8 mouse cellular contexts compared by ENCODE assay signal in the genomic region with DNA sequence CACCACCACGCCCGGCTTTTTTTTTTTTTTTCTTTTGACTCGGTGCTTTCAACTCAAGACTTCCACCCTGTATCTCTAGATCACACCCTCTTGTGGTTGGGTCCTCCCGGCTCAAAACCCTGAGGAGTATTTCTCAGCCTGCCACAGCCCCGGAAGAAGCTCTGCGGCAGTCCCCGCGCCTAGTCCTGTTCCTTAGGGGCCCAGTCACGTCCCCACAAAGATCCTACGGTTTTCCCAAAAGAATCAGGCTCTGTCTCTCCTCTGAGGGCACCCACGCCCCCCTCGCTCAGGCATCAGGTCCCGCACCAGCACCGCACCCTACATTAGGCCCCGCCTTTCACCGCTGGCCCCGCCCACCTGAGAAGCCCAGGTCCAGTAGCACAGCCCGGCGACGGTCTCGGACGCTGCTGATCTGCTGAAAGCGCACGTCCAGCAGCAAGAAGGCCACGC. TPM values are rescaled to one million over a fixed set of nuclear protein-coding genes. Genes with fewer than 3 reads are reported as not detected.
A peak's percentile ranks its signal among the peaks of the same experiment; 100 is the strongest.
DNase-seq lines count a peak whose midpoint lies in the region; ATAC-seq lines count a peak whose summit lies in the region.

No protein-coding gene starts in this region.

- peaks cover 6% of the 10 kb centered on the region for H3K36me3 ChIP-seq in heart, embryonic 12.5 days
- H3K36me3 ChIP-seq in macrophage (ENCODE audit: inconsistent target): 0 out of 2 replicates have a peak, but pooled peaks cover under 1% of the 10 kb centered on the region

- H3K9me3 ChIP-seq in heart, embryonic 12.5 days (replicated peaks): no peaks in the 10 kb centered on the region

- peak overlapping the region; percentile 30; the same call in 1 of the 2 replicates for H3K9ac ChIP-seq in heart, embryonic 12.5 days

- peak; percentile 67 for ATAC-seq in heart, embryonic 12.5 days (ENCODE audit: insufficient number of reproducible peaks, low FRiP score)

- H3K27ac ChIP-seq in heart, embryonic 12.5 days (ENCODE audit: poor library complexity, severe bottlenecking): no peak overlapping the region
- H3K27ac ChIP-seq in macrophage: no peak overlapping the region

- peak; percentile 63 to 64 for DNase-seq in heart, adult 18-20 months
- no peak for DNase-seq in heart, postnatal 25 days (ENCODE audit: low spot score)
- peak; percentile 52 for DNase-seq in c-Kit-positive CD71-positive TER-119-positive erythroid progenitor cells, embryonic 14.5 days (ENCODE audit: low spot score)
- peak; percentile 75 for DNase-seq in kidney, postnatal 10 days
- DNase-seq in spleen, postnatal 14 days (ENCODE audit: low spot score in 2 of 2): peak; percentile 34 to 41
- no peak for DNase-seq in left cerebral cortex, adult 8-10 months (ENCODE audit: low spot score in 2 of 2)

- peak overlapping the region; percentile 61 for H3K4me2 ChIP-seq in heart, embryonic 12.5 days

- peak overlapping the region; percentile 36 for H3K4me3 ChIP-seq in heart, embryonic 12.5 days
- H3K4me3 ChIP-seq in macrophage (ENCODE audit: inconsistent target): peak overlapping the region; percentile 29

- H3K79me2 ChIP-seq in macrophage (ENCODE audit: inconsistent target): no peaks in the 10 kb centered on the region

- peaks cover 59% of the 10 kb centered on the region for H3K27me3 ChIP-seq in heart, embryonic 12.5 days (replicated peaks)

- H3K4me1 ChIP-seq in heart, embryonic 12.5 days (replicated peaks): peaks cover 22% of the 10 kb centered on the region

- intact Hi-C loops in heart, postnatal 25 days (cut with DNase I): no loop called here

- WGBS in heart, embryonic 12.5 days: 2% methylated on average over 25 of the region's 25 CpGs
- 3% methylated on average over 22 of the region's 25 CpGs for WGBS in macrophage (ENCODE audit: missing documents)

RNA-seq across cellular contexts. Expression of a gene that starts 2.6 kb away (rescaled TPM):
- total RNA-seq in heart, adult 18-20 months (2021): under 1 TPM in 1 of 2 experiments, not detected in 1; 0.17 TPM
- total RNA-seq in heart, postnatal 25 days (2021): not detected
- polyA plus RNA-seq in heart, embryonic 12.5 days (2016; fragmentation: Nextera tagmentation; extraction: Ambion mirVana): 0.68 and 1.0 TPM in 2 replicates
- under 1 TPM in 6 of 26 experiments, not detected in 20; 0.33 to 0.71 (median 0.49) TPM for total RNA-seq in macrophage (2018; cell fraction: chromatin; rRNA removed)
- total RNA-seq in macrophage (2018; cell fraction: cytosol; rRNA removed): under 1 TPM in 24 of 26 experiments, not detected in 2; 0.06 to 0.65 (median 0.17) TPM
- total RNA-seq in macrophage (2018; cell fraction: nucleus; rRNA removed): 1 to 10 TPM in 3 of 26 experiments, under 1 TPM in 10, not detected in 13; 0.28 to 2.1 (median 0.72) TPM
- 0.14 to 0.76 TPM (median 0.19 TPM) in 3 replicates for polyA plus RNA-seq in macrophage (2018)
- 100 to 1,000 TPM; 163 to 176 (median 164) TPM for total RNA-seq in left cerebral cortex, adult 8-10 months (2022)

RNA-seq across cellular contexts. Expression of a gene that starts 8.8 kb away (rescaled TPM):
- 10 to 100 TPM; 24.0 to 24.3 TPM for total RNA-seq in heart, adult 18-20 months (2021)
- 10 to 100 TPM; 21.9 to 22.1 TPM for total RNA-seq in heart, postnatal 25 days (2021)
- polyA plus RNA-seq in heart, embryonic 12.5 days (2016; fragmentation: Nextera tagmentation; extraction: Ambion mirVana): 34.0 and 37.8 TPM in 2 replicates
- 10 to 100 TPM in 7 of 26 experiments, 1 to 10 TPM in 18, under 1 TPM in 1; 0.97 to 14.5 (median 5.4) TPM for total RNA-seq in macrophage (2018; cell fraction: chromatin; rRNA removed)
- 10 to 100 TPM; 10.6 to 30.4 (median 22.3) TPM for total RNA-seq in macrophage (2018; cell fraction: cytosol; rRNA removed)
- 10 to 100 TPM in 12 of 26 experiments, 1 to 10 TPM in 14; 2.8 to 25.4 (median 9.4) TPM for total RNA-seq in macrophage (2018; cell fraction: nucleus; rRNA removed)
- 16.2 to 28.0 TPM (median 20.3 TPM) in 3 replicates for polyA plus RNA-seq in macrophage (2018)
- total RNA-seq in left cerebral cortex, adult 8-10 months (2022): 10 to 100 TPM; 17.6 to 19.2 (median 18.0) TPM

RNA-seq across cellular contexts. Expression of a gene that starts 8.9 kb away (rescaled TPM):
- total RNA-seq in heart, adult 18-20 months (2021): under 1 TPM; 0.77 to 0.99 TPM
- under 1 TPM; 0.50 to 0.55 TPM for total RNA-seq in heart, postnatal 25 days (2021)
- 1.3 and 1.8 TPM in 2 replicates for polyA plus RNA-seq in heart, embryonic 12.5 days (2016; fragmentation: Nextera tagmentation; extraction: Ambion mirVana)
- 10 to 100 TPM in 3 of 26 experiments, 1 to 10 TPM in 23; 2.2 to 14.6 (median 7.0) TPM for total RNA-seq in macrophage (2018; cell fraction: chromatin; rRNA removed)
- total RNA-seq in macrophage (2018; cell fraction: cytosol; rRNA removed): 1 to 10 TPM in 16 of 26 experiments, under 1 TPM in 10; 0.32 to 2.4 (median 1.2) TPM
- 10 to 100 TPM in 2 of 26 experiments, 1 to 10 TPM in 24; 1.4 to 11.1 (median 4.1) TPM for total RNA-seq in macrophage (2018; cell fraction: nucleus; rRNA removed)
- polyA plus RNA-seq in macrophage (2018): 0.50 to 3.8 TPM (median 0.72 TPM) in 3 replicates
- 1 to 10 TPM; 2.8 to 5.9 (median 3.0) TPM for total RNA-seq in left cerebral cortex, adult 8-10 months (2022)

RNA-seq across cellular contexts. Expression of a gene that starts 17.7 kb away (rescaled TPM):
- total RNA-seq in heart, adult 18-20 months (2021): 10 to 100 TPM; 16.4 to 17.2 TPM
- total RNA-seq in heart, postnatal 25 days (2021): 10 to 100 TPM; 17.5 to 17.9 TPM
- polyA plus RNA-seq in heart, embryonic 12.5 days (2016; fragmentation: Nextera tagmentation; extraction: Ambion mirVana): 20.1 and 21.2 TPM in 2 replicates
- 100 to 1,000 TPM in 1 of 26 experiments, 10 to 100 TPM in 25; 23.0 to 109 (median 39.0) TPM for total RNA-seq in macrophage (2018; cell fraction: chromatin; rRNA removed)
- 10 to 100 TPM in 25 of 26 experiments, 1 to 10 TPM in 1; 9.8 to 17.4 (median 13.4) TPM for total RNA-seq in macrophage (2018; cell fraction: cytosol; rRNA removed)
- total RNA-seq in macrophage (2018; cell fraction: nucleus; rRNA removed): 10 to 100 TPM; 16.4 to 61.1 (median 29.3) TPM
- 8.0 to 14.3 TPM (median 12.2 TPM) in 3 replicates for polyA plus RNA-seq in macrophage (2018)
- total RNA-seq in left cerebral cortex, adult 8-10 months (2022): 10 to 100 TPM; 30.4 to 40.9 (median 36.1) TPM

RNA-seq across cellular contexts. Expression of a gene that starts 20.3 kb away (rescaled TPM):
- total RNA-seq in heart, adult 18-20 months (2021): 10 to 100 TPM; 18.0 to 20.1 TPM
- 10 to 100 TPM; 16.0 to 16.9 TPM for total RNA-seq in heart, postnatal 25 days (2021)
- 45.9 and 49.5 TPM in 2 replicates for polyA plus RNA-seq in heart, embryonic 12.5 days (2016; fragmentation: Nextera tagmentation; extraction: Ambion mirVana)
- total RNA-seq in macrophage (2018; cell fraction: chromatin; rRNA removed): 10 to 100 TPM in 25 of 26 experiments, 1 to 10 TPM in 1; 8.7 to 36.7 (median 20.1) TPM
- 10 to 100 TPM in 25 of 26 experiments, 1 to 10 TPM in 1; 9.6 to 20.1 (median 15.0) TPM for total RNA-seq in macrophage (2018; cell fraction: cytosol; rRNA removed)
- 10 to 100 TPM in 21 of 26 experiments, 1 to 10 TPM in 5; 5.1 to 28.2 (median 13.1) TPM for total RNA-seq in macrophage (2018; cell fraction: nucleus; rRNA removed)
- polyA plus RNA-seq in macrophage (2018): 10.6 to 22.6 TPM (median 18.7 TPM) in 3 replicates
- 10 to 100 TPM; 23.4 to 29.7 (median 25.6) TPM for total RNA-seq in left cerebral cortex, adult 8-10 months (2022)

Comparison
In these comparisons a context has a peak if more than half of its experiments do, and no peak if none do; other contexts are left out.
1. DNase-seq: peak in heart, adult 18-20 months (2 of 2), c-Kit-positive CD71-positive TER-119-positive erythroid progenitor cells, embryonic 14.5 days (single experiment), kidney, postnatal 10 days (single experiment) and spleen, postnatal 14 days (2 of 2); none in heart, postnatal 25 days (single experiment) and left cerebral cortex, adult 8-10 months (0 of 2).
2. RNA of a gene that starts 2.6 kb away (total RNA-seq): 163 to 176 TPM in left cerebral cortex, adult 8-10 months; 0.17 TPM in heart, adult 18-20 months and not detected in heart, postnatal 25 days; every median in the first group is over 100 times any median in the second.